Mouse (Mus musculus) CD4-positive helper T cell, adult 2 months (primary cell): Measurements from ENCODE around the gene Rbm31y.
"Not testable (repeated sequence)": the region's sequence is repeated elsewhere in the genome, so short reads cannot be mapped to it uniquely, and the experiment has no call there.

Experiments used
- DNase-seq: peaks from one replicate; pipeline ENCODE4 v3.0.0-alpha.2; 2012; ENCODE audit warnings: low read depth, missing footprints, low spot score

Gene Rbm31y

DNA sequence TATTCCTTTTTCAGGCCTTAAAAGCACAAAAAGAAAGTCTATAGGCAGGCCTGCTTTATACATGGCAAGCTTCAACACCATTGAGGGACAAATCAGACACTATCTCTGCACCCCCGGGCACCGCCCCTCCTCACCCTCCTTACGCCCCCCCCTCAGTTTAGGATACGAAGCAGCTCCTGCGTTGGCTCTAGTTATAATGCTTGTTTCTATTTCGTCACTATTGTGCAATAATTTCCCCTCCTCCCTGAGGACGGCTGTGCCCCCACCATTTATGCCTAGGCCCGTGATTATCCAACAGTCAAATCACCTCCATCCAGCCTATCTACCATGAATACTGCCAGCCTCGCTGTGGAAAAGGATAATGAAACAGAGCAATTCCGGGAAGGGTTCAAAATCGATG, at the start of gene Rbm31y:
Rbm31y (plus strand) TSS at position 301 of the 400 bp plus-strand sequence.
- not testable (repeated sequence) for DNase-seq
